Mouse (Mus musculus): ENCODE measurements around the gene Hspa1l.

DNA sequence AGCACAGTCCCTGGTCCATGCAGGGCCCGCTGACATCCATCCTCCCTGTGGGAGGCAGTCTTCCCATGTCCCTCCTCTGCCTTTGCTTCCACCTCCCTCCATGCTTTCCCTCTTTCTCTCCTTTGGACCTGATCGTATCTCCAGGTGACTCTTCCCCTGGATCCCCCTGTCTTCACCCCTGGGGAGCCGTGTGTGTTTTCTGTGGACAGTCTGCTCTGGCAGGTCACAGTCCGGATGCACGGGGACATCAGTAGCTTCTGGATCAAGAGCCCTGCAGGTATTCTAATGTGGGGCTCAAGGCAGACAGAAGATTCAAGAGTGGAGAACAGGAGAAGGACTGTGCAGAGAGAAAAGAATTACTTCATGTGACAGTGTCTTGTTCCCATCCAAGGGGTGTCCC is 50.7 kb downstream of the Hspa1l start:
- TF ChIP-seq CTCF (IDR thresholded peaks at IDR 0.05; ENCODE audit: low read depth) (no peak), EP300 (IDR thresholded peaks at IDR 0.05; ENCODE audit: low read depth) (no peak)
